Mouse (Mus musculus) myocyte (in vitro differentiated cells): Measurements from ENCODE around the gene Ubr3.

Experiments
- CEBPB ChIP-seq: IDR thresholded peaks from 2 replicates; pipeline ENCODE4 v1.6.1; 2011; ENCODE audit warnings: mild to moderate bottlenecking, moderate library complexity; ENCODE audit not compliant: poor library complexity, insufficient read depth, severe bottlenecking
- E2F4 ChIP-seq: IDR thresholded peaks from one replicate; pipeline ENCODE4 v1.6.1; 2011; ENCODE audit warnings: mild to moderate bottlenecking, control low read depth, moderate library complexity; ENCODE audit not compliant: insufficient read depth
- MAX ChIP-seq: IDR thresholded peaks from one replicate; pipeline ENCODE4 v1.6.1; 2011; ENCODE audit warnings: low read depth, mild to moderate bottlenecking, control low read depth
- MYOD1 ChIP-seq, 3 experiments: IDR thresholded peaks; one replicate each; pipeline ENCODE4 v1.6.1; 2011; ENCODE audit warnings: control low read depth in 2 of 3, low read depth in 2 of 3, mild to moderate bottlenecking in 2 of 3, moderate library complexity in 1 of 3; ENCODE audit not compliant: insufficient read length in 2 of 3, control insufficient read depth in 1 of 3
- POLR2A ChIP-seq: IDR thresholded peaks from one replicate; pipeline ENCODE4 v1.6.1; 2011; ENCODE audit warnings: low read depth, mild to moderate bottlenecking, control low read depth, moderate library complexity; ENCODE audit not compliant: insufficient read length
- POLR2AphosphoS2 ChIP-seq: IDR thresholded peaks from one replicate; pipeline ENCODE4 v1.6.1; 2011; ENCODE audit warnings: low read depth, control low read depth; ENCODE audit not compliant: insufficient read length
- SRF ChIP-seq: IDR thresholded peaks from one replicate; pipeline ENCODE4 v1.6.1; 2011; ENCODE audit warnings: low read depth; ENCODE audit not compliant: control insufficient read depth, insufficient read length
- TCF12 ChIP-seq: IDR thresholded peaks from one replicate; pipeline ENCODE4 v1.6.1; 2011; ENCODE audit warnings: mild to moderate bottlenecking, control low read depth; ENCODE audit not compliant: poor library complexity, insufficient read depth, severe bottlenecking
- TCF3 ChIP-seq: IDR thresholded peaks from one replicate; pipeline ENCODE4 v1.6.1; 2011; ENCODE audit warnings: low read depth, control low read depth; ENCODE audit not compliant: insufficient read length
- USF1 ChIP-seq: IDR thresholded peaks from one replicate; pipeline ENCODE4 v1.6.1; 2011; ENCODE audit warnings: low read depth, mild to moderate bottlenecking, control low read depth, moderate library complexity

- TF ChIP-seq POLR2A (no peak), TCF12 (no peak), MYOD1 (IDR thresholded peaks at IDR 0.05; ENCODE audit: control insufficient read depth in 1 of 3, insufficient read length in 2 of 3, low read depth in 2 of 3) (no peak), POLR2AphosphoS2 (no peak), SRF (no peak), E2F4 (no peak), USF1 (no peak), MAX (no peak), CEBPB (no peak), TCF3 (no peak)
Observed at GRCm38 (mm10) chr2:70058201-70058600, 161.2 kb downstream of the Ubr3 start.
